Comparison of ENCODE assay signal across 8 mouse cellular contexts in genomic region chr10:62488266-62488665, GRCm38 (mm10).
DNase-seq lines count a peak whose midpoint lies in the region.

No protein-coding gene starts in this region.

- DNase-seq in kidney, adult 18-20 months: peak; percentile 49
- DNase-seq in kidney, adult 11 months: no peak
- DNase-seq in B cell, adult 2 months: peak; percentile 51 to 62
- peak; percentile 84 for DNase-seq in ZHBTc4 (ENCODE audit: low read depth, low spot score)
- DNase-seq in embryo, embryonic 11.5 days (ENCODE audit: low read depth, low spot score): peak; percentile 41
- DNase-seq in kidney, postnatal 4 days: peak; percentile 45 to 64
- DNase-seq in retina, postnatal 7 days (ENCODE audit: low read depth, low spot score): peak; percentile 38
- no peak for DNase-seq in ovary, postnatal 10 days (ENCODE audit: low spot score)

Comparison
In these comparisons a context has a peak if more than half of its experiments do, and no peak if none do; other contexts are left out.
1. DNase-seq: peak in kidney, adult 18-20 months (single experiment), B cell, adult 2 months (2 of 2), ZHBTc4 (single experiment), embryo, embryonic 11.5 days (single experiment), kidney, postnatal 4 days (2 of 2) and retina, postnatal 7 days (single experiment); none in kidney, adult 11 months (single experiment) and ovary, postnatal 10 days (single experiment).